In genomic region chr10:99289176-99289575, GRCm38 (mm10) we compare ENCODE assay signal across 27 mouse cellular contexts.
"Had no signal": no experiment of that assay in that cellular context is flagged by ENCODE, and none has a peak within 500 bp of the region (broad histone marks: within the 10 kb centered on the region; RNA-seq: fewer than 3 reads in every experiment).

No protein-coding gene starts in this region.

- ATAC-seq: hindbrain, postnatal 0 days; intestine, embryonic 16.5 days had no signal

- H3K36me3 ChIP-seq: heart, embryonic 13.5 days; heart, embryonic 15.5 days; hindbrain, embryonic 13.5 days; hindbrain, embryonic 15.5 days; kidney, embryonic 15.5 days; limb, embryonic 12.5 days; liver, embryonic 13.5 days; liver, embryonic 15.5 days had no signal

- H3K27ac ChIP-seq: heart, adult 2 months; heart, embryonic 13.5 days; heart, embryonic 15.5 days; hindbrain, embryonic 13.5 days; hindbrain, embryonic 15.5 days; hindbrain, postnatal 0 days; kidney, embryonic 15.5 days; kidney, postnatal 0 days; limb, embryonic 12.5 days; liver, embryonic 13.5 days; liver, embryonic 15.5 days had no signal

- DNase-seq: gastrocnemius, postnatal 14 days; gastrocnemius, postnatal 36 days; heart, adult 2 months; heart, postnatal 14 days; heart, postnatal 36 days; kidney, adult 11 months; kidney, adult 2 months; kidney, adult 9 months; kidney, postnatal 14 days; kidney, postnatal 36 days; layer of hippocampus, adult 9-11 months; layer of hippocampus, postnatal 36 days; left cerebral cortex, postnatal 4 days; liver; liver, embryonic 13.5 days had no signal

- H3K4me2 ChIP-seq: heart, embryonic 11.5 days; heart, embryonic 13.5 days; heart, embryonic 15.5 days; hindbrain, embryonic 13.5 days; hindbrain, embryonic 15.5 days; kidney, embryonic 15.5 days; limb, embryonic 12.5 days; liver, embryonic 11.5 days; liver, embryonic 13.5 days; liver, embryonic 15.5 days had no signal

- H3K9me3 ChIP-seq: heart, embryonic 13.5 days; heart, embryonic 15.5 days; hindbrain, embryonic 13.5 days; hindbrain, embryonic 15.5 days; kidney, embryonic 15.5 days; limb, embryonic 12.5 days; liver, embryonic 13.5 days; liver, embryonic 15.5 days had no signal

- H3K27me3 ChIP-seq: heart, embryonic 13.5 days; heart, embryonic 15.5 days; hindbrain, embryonic 15.5 days; kidney, embryonic 15.5 days had no signal

- H3K9ac ChIP-seq: heart, embryonic 13.5 days; heart, embryonic 15.5 days; hindbrain, embryonic 13.5 days; hindbrain, embryonic 15.5 days; kidney, embryonic 15.5 days; limb, embryonic 12.5 days; liver, embryonic 13.5 days; liver, embryonic 15.5 days had no signal

- H3K4me3 ChIP-seq: heart, adult 2 months; heart, embryonic 13.5 days; heart, embryonic 15.5 days; hindbrain, embryonic 13.5 days; hindbrain, embryonic 15.5 days; kidney, embryonic 15.5 days; limb, embryonic 12.5 days; liver, embryonic 13.5 days; liver, embryonic 15.5 days had no signal
